Mouse (Mus musculus): ENCODE measurements around the gene Timp4.

GRCm38 (mm10) chr6:115267916-115268315 is 15.9 kb upstream of the Timp4 start:
- TF ChIP-seq CTCF (IDR thresholded peaks at IDR 0.05; ENCODE audit: borderline replicate concordance, control insufficient read depth, extremely low read depth, insufficient read depth, low read length, poor library complexity), result no peak
- TF ChIP-seq POLR2A (IDR thresholded peaks at IDR 0.05; ENCODE audit: control insufficient read depth, extremely low read depth, insufficient read depth, low read length, poor library complexity), result no peak
